8 mouse cellular contexts compared by ENCODE assay signal in the genomic region with DNA sequence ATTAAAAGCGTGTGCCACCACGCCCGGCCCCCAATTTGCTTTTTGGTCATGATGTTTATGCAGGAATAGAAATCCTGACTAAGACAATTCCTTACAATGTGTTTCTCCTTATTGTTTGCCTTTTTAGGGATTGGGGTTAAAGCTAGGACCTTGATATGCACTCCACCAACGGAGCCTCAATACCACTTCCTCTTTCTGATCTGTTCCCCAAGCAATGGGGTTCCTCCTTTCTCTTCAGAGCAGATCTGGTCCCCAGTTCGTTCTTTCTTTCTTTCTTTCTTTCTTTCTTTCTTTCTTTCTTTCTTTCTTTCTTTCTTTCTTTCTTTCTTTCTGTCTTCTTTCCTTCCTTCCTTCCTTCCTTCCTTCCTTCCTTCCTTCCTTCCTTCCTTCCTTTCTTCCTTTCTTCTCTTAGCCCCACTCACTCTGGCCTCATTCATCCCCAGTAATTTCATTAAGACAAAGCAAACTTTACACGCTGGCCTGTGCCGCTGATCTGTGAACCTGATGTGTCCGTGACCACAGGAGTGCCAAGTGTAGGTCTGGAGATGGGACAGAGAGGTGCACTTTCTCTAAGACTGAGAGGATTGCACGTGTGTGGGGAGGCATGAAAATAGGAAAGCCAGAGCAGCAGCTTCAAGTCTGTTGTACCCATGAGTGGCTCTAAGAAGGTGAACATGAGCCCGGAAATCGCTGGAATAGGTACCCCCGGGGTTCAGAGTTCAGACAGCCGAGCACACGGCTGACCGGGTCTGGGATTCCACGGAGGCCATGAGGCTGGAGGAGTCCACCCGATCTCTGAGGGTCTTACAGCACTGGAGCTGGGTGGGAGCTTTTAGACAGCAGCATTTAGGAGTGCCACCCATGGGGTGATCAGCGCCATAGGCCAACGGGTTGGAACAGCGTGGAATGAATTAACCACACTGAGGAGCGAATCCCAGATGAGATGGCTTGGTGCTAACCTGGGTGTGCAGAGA. TPM values are rescaled to one million over a fixed set of nuclear protein-coding genes. Genes with fewer than 3 reads are reported as not detected.
DNase-seq lines count a peak whose midpoint lies in the region; ATAC-seq and TF ChIP-seq lines count a peak whose summit lies in the region.

No protein-coding gene starts in this region.

- no peak overlapping the region; the same call in 1 of the 2 replicates for H3K9ac ChIP-seq in heart, adult 2 months (ENCODE audit: low read depth, low read length)
- peak overlapping the region; percentile 65 for H3K9ac ChIP-seq in liver, postnatal 0 days (replicated peaks)

- 37% methylated on average over 21 of the region's 21 CpGs for WGBS in heart, adult 2 months
- WGBS in liver, postnatal 0 days (ENCODE audit: insufficient replicate concordance): 23% methylated on average over 21 of the region's 21 CpGs

- no peak for TF ChIP-seq CTCF in heart, adult 2 months (IDR thresholded peaks at IDR 0.05)
- TF ChIP-seq CTCF in E14TG2a.4 (conservative IDR thresholded peaks at IDR 0.05; ENCODE audit: low read length): no peak; the same call in 1 of the 2 replicates
- TF ChIP-seq CTCF in liver, postnatal 0 days (IDR thresholded peaks at IDR 0.05; ENCODE audit: low read depth): no peak

- H3K4me3 ChIP-seq in heart, adult 2 months: peak overlapping the region; percentile 44
- peak overlapping the region; percentile 78 for H3K4me3 ChIP-seq in E14TG2a.4 (replicated peaks; ENCODE audit: low read length)
- H3K4me3 ChIP-seq in liver, postnatal 0 days (ENCODE audit: low read depth, low read length): peak overlapping the region; percentile 50

- no peak overlapping the region for H3K27ac ChIP-seq in heart, adult 2 months
- H3K27ac ChIP-seq in liver, postnatal 0 days (ENCODE audit: low read depth): peak overlapping the region; percentile 66

- no peaks in the 10 kb centered on the region for H3K79me2 ChIP-seq in heart, adult 2 months (replicated peaks; ENCODE audit: control insufficient read depth, insufficient read depth, low read length)

- H3K4me1 ChIP-seq in heart, adult 2 months (ENCODE audit: control insufficient read depth, insufficient read depth, low read length): no peaks in the 10 kb centered on the region; the same call in 1 of the 2 replicates
- peaks cover 13% of the 10 kb centered on the region for H3K4me1 ChIP-seq in E14TG2a.4 (replicated peaks; ENCODE audit: low read depth, low read length)
- peaks cover 24% of the 10 kb centered on the region for H3K4me1 ChIP-seq in liver, postnatal 0 days (ENCODE audit: insufficient read depth)

- no peaks in the 10 kb centered on the region for H3K9me3 ChIP-seq in E14TG2a.4 (ENCODE audit: low read length)
- H3K9me3 ChIP-seq in liver, postnatal 0 days (ENCODE audit: low read length): no peaks in the 10 kb centered on the region

- ATAC-seq in granulocyte monocyte progenitor cell, adult 5-6 weeks (replicated peaks; ENCODE audit: poor library complexity, severe bottlenecking): peak; percentile 44
- ATAC-seq in liver, postnatal 0 days: no peak

- H3K27me3 ChIP-seq in heart, adult 2 months (ENCODE audit: control insufficient read depth, insufficient read depth, low read length): no peaks in the 10 kb centered on the region; the same call in 1 of the 2 replicates
- H3K27me3 ChIP-seq in E14TG2a.4 (ENCODE audit: insufficient read depth, low read length): peaks cover 68% of the 10 kb centered on the region
- H3K27me3 ChIP-seq in liver, postnatal 0 days (ENCODE audit: insufficient read depth, low read length): no peaks in the 10 kb centered on the region

- peak overlapping the region; percentile 88 for H3K4me2 ChIP-seq in liver, postnatal 0 days (ENCODE audit: low read depth, low read length)

- TF ChIP-seq POLR2A in heart, adult 2 months (IDR thresholded peaks at IDR 0.05; ENCODE audit: insufficient read depth, low read depth, low read length): no peak

- DNase-seq in heart, adult 2 months: no peak
- DNase-seq in heart, postnatal 14 days: no peak
- DNase-seq in liver, postnatal 0 days: no peak
- DNase-seq in urinary bladder, postnatal 36 days (ENCODE audit: low spot score in 2 of 2): no peak
- no peak for DNase-seq in cerebellum, adult 9-11 months
- DNase-seq in urinary bladder, adult 18-20 months (ENCODE audit: low spot score in 2 of 2): no peak

- no peaks in the 10 kb centered on the region for H3K36me3 ChIP-seq in heart, adult 2 months (ENCODE audit: control insufficient read depth, insufficient read depth, low read length)
- no peaks in the 10 kb centered on the region for H3K36me3 ChIP-seq in E14TG2a.4 (ENCODE audit: insufficient read depth, low read length)
- no peaks in the 10 kb centered on the region for H3K36me3 ChIP-seq in liver, postnatal 0 days (replicated peaks; ENCODE audit: insufficient read depth, low read length)

- intact Hi-C loops in heart, adult 2 months (cut with DNase I): no loop called here
- intact Hi-C loops in heart, postnatal 14 days (cut with DNase I): no loop called here

- no peak for TF ChIP-seq EP300 in heart, adult 2 months (IDR thresholded peaks at IDR 0.05; ENCODE audit: insufficient read depth, low read depth, low read length)
- no peak for TF ChIP-seq EP300 in liver, postnatal 0 days (IDR thresholded peaks at IDR 0.05; ENCODE audit: low read depth)

RNA-seq across cellular contexts. Expression of gene Pdxk, which starts 16.5 kb away (rescaled TPM):
- total RNA-seq in heart, adult 2 months (2021): 10 to 100 TPM; 12.1 to 12.4 TPM
- 10.1 and 14.2 TPM in 2 replicates for polyA plus RNA-seq in heart, adult 2 months (2012; rRNA removed)
- total RNA-seq in heart, postnatal 14 days (2021): 10 to 100 TPM; 10.2 to 11.1 TPM
- 37.2 and 42.3 TPM in 2 replicates for total RNA-seq in granulocyte monocyte progenitor cell, adult 5-6 weeks (2014; fragmentation: Nextera tagmentation)
- 15.2 and 23.4 TPM in 2 replicates for total RNA-seq in granulocyte monocyte progenitor cell, adult 5-6 weeks (2017)
- polyA plus RNA-seq in liver, postnatal 0 days (2015; fragmentation: Nextera tagmentation; extraction: Ambion mirVana): 10.1 and 11.0 TPM in 2 replicates

RNA-seq across cellular contexts. Expression of gene Olfr1358, which starts 36.0 kb away (rescaled TPM):
- not detected for total RNA-seq in heart, adult 2 months (2021)
- polyA plus RNA-seq in heart, adult 2 months (2012; rRNA removed): not detected in 2 replicates
- total RNA-seq in heart, postnatal 14 days (2021): not detected
- not detected in 2 replicates for total RNA-seq in granulocyte monocyte progenitor cell, adult 5-6 weeks (2014; fragmentation: Nextera tagmentation)
- not detected in 2 replicates for total RNA-seq in granulocyte monocyte progenitor cell, adult 5-6 weeks (2017)
- 0.09 TPM in 1 of 2 replicates, not detected in the other for polyA plus RNA-seq in liver, postnatal 0 days (2015; fragmentation: Nextera tagmentation; extraction: Ambion mirVana)

RNA-seq across cellular contexts. Expression of gene Cstb, which starts 55.8 kb away (rescaled TPM):
- 10 to 100 TPM; 23.0 to 25.1 TPM for total RNA-seq in heart, adult 2 months (2021)
- 21.4 and 25.2 TPM in 2 replicates for polyA plus RNA-seq in heart, adult 2 months (2012; rRNA removed)
- 10 to 100 TPM; 31.2 to 36.3 TPM for total RNA-seq in heart, postnatal 14 days (2021)
- total RNA-seq in granulocyte monocyte progenitor cell, adult 5-6 weeks (2014; fragmentation: Nextera tagmentation): 72.8 and 118 TPM in 2 replicates
- 37.3 and 43.4 TPM in 2 replicates for total RNA-seq in granulocyte monocyte progenitor cell, adult 5-6 weeks (2017)
- polyA plus RNA-seq in liver, postnatal 0 days (2015; fragmentation: Nextera tagmentation; extraction: Ambion mirVana): 177 and 187 TPM in 2 replicates
